Mouse (Mus musculus) MEL (cell line): Measurements from ENCODE around the gene Cd302. TPM values are rescaled to one million over a fixed set of nuclear protein-coding genes. Genes with fewer than 3 reads are reported as not detected.

ENCODE experiments used
- DNase-seq: peaks from one replicate; pipeline ENCODE4 v3.0.0; 2011; ENCODE audit warnings: low read depth, low spot score
- H3K27ac ChIP-seq: 2 replicates; pipeline ENCODE4 v1.5.1; 2012; ENCODE audit warnings: low read depth, mild to moderate bottlenecking, control low read depth, low read length, moderate library complexity; ENCODE audit not compliant: control insufficient read depth
- H3K27me3 ChIP-seq, 2 experiments: fragments of 150-350 bp in 1 of 2; sonication (generic) in 1 of 2; 2 replicates each; pipeline ENCODE4 v1.6.1; 2012; ENCODE audit warnings: low read length in 2 of 2, mild to moderate bottlenecking in 2 of 2, improper control_type of control experiment in 1 of 2, moderate library complexity in 1 of 2; ENCODE audit not compliant: insufficient read depth in 2 of 2, control insufficient read depth in 1 of 2
- H3K36me3 ChIP-seq, 2 experiments: 2 replicates each; pipeline ENCODE4 v1.6.1; 2012 to 2014; ENCODE audit warnings: low read length in 2 of 2, improper control_type of control experiment in 1 of 2, inconsistent platforms in 1 of 2, mild to moderate bottlenecking in 1 of 2; ENCODE audit not compliant: insufficient read depth in 2 of 2, control insufficient read depth in 1 of 2
- H3K4me1 ChIP-seq, 2 experiments: fragments of 150-350 bp in 1 of 2; sonication (generic) in 1 of 2; 2 replicates each; pipeline ENCODE4 v1.6.1; 2012; ENCODE audit warnings: low read length in 2 of 2, improper control_type of control experiment in 1 of 2, mild to moderate bottlenecking in 1 of 2; ENCODE audit not compliant: insufficient read depth in 2 of 2, control insufficient read depth in 1 of 2
- H3K4me3 ChIP-seq, 2 experiments: fragments of 150-350 bp in 1 of 2; sonication (generic) in 1 of 2; 2 replicates each; pipeline ENCODE4 v1.5.1; 2012; ENCODE audit warnings: low read depth in 2 of 2, low read length in 2 of 2, mild to moderate bottlenecking in 2 of 2, moderate library complexity in 2 of 2, control low read depth in 1 of 2, improper control_type of control experiment in 1 of 2; ENCODE audit not compliant: control insufficient read depth in 1 of 2, insufficient read depth in 1 of 2
- H3K79me2 ChIP-seq: 2 replicates; pipeline ENCODE4 v1.6.1; 2012; ENCODE audit warnings: mild to moderate bottlenecking, low read length, moderate library complexity; ENCODE audit not compliant: control insufficient read depth, poor library complexity, insufficient read depth
- H3K9ac ChIP-seq: 2 replicates; pipeline ENCODE4 v1.6.1; 2012; ENCODE audit warnings: low read depth, mild to moderate bottlenecking, control low read depth, low read length, moderate library complexity; ENCODE audit not compliant: control insufficient read depth, poor library complexity, severe bottlenecking
- H3K9me3 ChIP-seq: fragments of 150-350 bp; sonication (generic); replicated peaks from 2 replicates; pipeline ENCODE4 v1.6.1; 2012; ENCODE audit warnings: mild to moderate bottlenecking, low read length, improper control_type of control experiment, moderate library complexity; ENCODE audit not compliant: insufficient read depth
- CHD1 ChIP-seq: IDR thresholded peaks from 2 replicates; pipeline ENCODE4 v1.6.1; 2012; ENCODE audit warnings: low read depth, mild to moderate bottlenecking, inconsistent platforms, low read length, improper control_type of control experiment
- CTCF ChIP-seq, 3 experiments: IDR thresholded peaks in 2 of 3; conservative IDR thresholded peaks in 1 of 3; 2 replicates each; pipeline ENCODE4 v1.5.1; 2011 to 2012; ENCODE audit warnings: low read length in 3 of 3, low read depth in 2 of 3, mild to moderate bottlenecking in 2 of 3, improper control_type of control experiment in 1 of 3, inconsistent platforms in 1 of 3, mixed read lengths in 1 of 3, moderate library complexity in 1 of 3; ENCODE audit not compliant: control insufficient read depth in 1 of 3, insufficient read depth in 1 of 3, poor library complexity in 1 of 3, severe bottlenecking in 1 of 3
- EP300 ChIP-seq, 2 experiments: IDR thresholded peaks; 2 replicates each; pipeline ENCODE4 v1.6.1; 2011; ENCODE audit warnings: improper control_type of control experiment in 2 of 2, low read length in 2 of 2, low read depth in 1 of 2, mild to moderate bottlenecking in 1 of 2
- ETS1 ChIP-seq: IDR thresholded peaks from 2 replicates; pipeline ENCODE4 v1.6.1; 2012; ENCODE audit warnings: low read depth, mild to moderate bottlenecking, inconsistent platforms, low read length, improper control_type of control experiment, moderate library complexity
- HCFC1 ChIP-seq: IDR thresholded peaks from 2 replicates; pipeline ENCODE4 v1.6.1; 2012; ENCODE audit warnings: low read depth, mild to moderate bottlenecking, inconsistent platforms, low read length, improper control_type of control experiment, moderate library complexity
- JUND ChIP-seq: IDR thresholded peaks from 2 replicates; pipeline ENCODE4 v1.6.1; 2011; ENCODE audit warnings: low read depth, mild to moderate bottlenecking, improper control_type of control experiment, low read length
- KAT2A ChIP-seq: conservative IDR thresholded peaks from 2 replicates; pipeline ENCODE4 v1.6.1; 2012; ENCODE audit warnings: low read depth, low read length, improper control_type of control experiment, inconsistent platforms
- MAFK ChIP-seq: IDR thresholded peaks from 2 replicates; pipeline ENCODE4 v1.6.1; 2011; ENCODE audit warnings: low read depth, mild to moderate bottlenecking, low read length, improper control_type of control experiment, borderline replicate concordance
- MAZ ChIP-seq: IDR thresholded peaks from 2 replicates; pipeline ENCODE4 v1.6.1; 2012; ENCODE audit warnings: low read depth, mild to moderate bottlenecking, inconsistent platforms, low read length, improper control_type of control experiment
- MEF2A ChIP-seq: IDR thresholded peaks from 2 replicates; pipeline ENCODE4 v1.6.1; 2014; ENCODE audit warnings: low read depth, mild to moderate bottlenecking, inconsistent platforms, low read length, improper control_type of control experiment; ENCODE audit not compliant: poor library complexity, insufficient replicate concordance, severe bottlenecking; ENCODE audit errors: extremely low read depth
- MXI1 ChIP-seq: IDR thresholded peaks from 2 replicates; pipeline ENCODE4 v1.6.1; 2011; ENCODE audit warnings: mild to moderate bottlenecking, low read depth, low read length, improper control_type of control experiment
- MYB ChIP-seq: IDR thresholded peaks from 2 replicates; pipeline ENCODE4 v1.6.1; 2011; ENCODE audit warnings: mild to moderate bottlenecking, low read depth, low read length, improper control_type of control experiment
- MYC ChIP-seq: IDR thresholded peaks from 2 replicates; pipeline ENCODE4 v1.6.1; 2011; ENCODE audit warnings: low read depth, mild to moderate bottlenecking, low read length, improper control_type of control experiment, moderate library complexity
- NELFE ChIP-seq: IDR thresholded peaks from 2 replicates; pipeline ENCODE4 v1.6.1; 2011; ENCODE audit warnings: low read depth, low read length, improper control_type of control experiment
- POLR2A ChIP-seq, 2 experiments: IDR thresholded peaks; 2 replicates each; pipeline ENCODE4 v1.6.1; 2011 to 2012; ENCODE audit warnings: low read length in 2 of 2, mild to moderate bottlenecking in 2 of 2, control low read depth in 1 of 2, improper control_type of control experiment in 1 of 2, low read depth in 1 of 2, moderate library complexity in 1 of 2; ENCODE audit not compliant: control insufficient read depth in 1 of 2, insufficient read depth in 1 of 2, poor library complexity in 1 of 2
- RAD21 ChIP-seq: IDR thresholded peaks from 2 replicates; pipeline ENCODE4 v1.6.1; 2011; ENCODE audit warnings: mild to moderate bottlenecking, low read depth, low read length, improper control_type of control experiment
- SIN3A ChIP-seq: IDR thresholded peaks from 2 replicates; pipeline ENCODE4 v1.6.1; 2012; ENCODE audit warnings: low read length, improper control_type of control experiment, inconsistent platforms
- TAL1 ChIP-seq: IDR thresholded peaks from 2 replicates; pipeline ENCODE4 v1.6.1; 2012; ENCODE audit warnings: mild to moderate bottlenecking, inconsistent platforms, low read length, moderate library complexity, mixed read lengths
- UBTF ChIP-seq: IDR thresholded peaks from 2 replicates; pipeline ENCODE4 v1.6.1; 2012; ENCODE audit warnings: low read depth, mild to moderate bottlenecking, inconsistent platforms, low read length, improper control_type of control experiment, moderate library complexity, borderline replicate concordance; ENCODE audit not compliant: insufficient read depth
- ZC3H11A ChIP-seq: IDR thresholded peaks from 2 replicates; pipeline ENCODE4 v1.6.1; 2012; ENCODE audit warnings: low read depth, mild to moderate bottlenecking, inconsistent platforms, low read length, improper control_type of control experiment
- ZNF384 ChIP-seq: IDR thresholded peaks from 2 replicates; pipeline ENCODE4 v1.6.1; 2012; ENCODE audit warnings: low read depth, mild to moderate bottlenecking, inconsistent platforms, low read length, improper control_type of control experiment
- polyA plus RNA-seq, 2 experiments: library from polyadenylated mRNA; stranded (reverse) in 1 of 2; unstranded in 1 of 2; fragments of >175 nt in 1 of 2; fragments of >200 nt in 1 of 2; gene quantifications; 2 replicates each; pipeline versions ENCODE4 v1.2.1 to v1.2.4; 2012; ENCODE audit warnings: low replicate concordance in 2 of 2, low read depth in 1 of 2; ENCODE audit not compliant: insufficient read length in 2 of 2, insufficient read depth in 1 of 2, missing spikeins in 1 of 2
- total RNA-seq: library from RNA; depleted of rRNA; stranded (reverse); fragments of 300-350 nt; gene quantifications from 2 replicates; pipeline ENCODE4 v1.2.3, GENCODE M21; 2012

Gene Cd302
- total and polyA plus RNA-seq, 3 experiments, result 0.92 to 1.7 TPM; not detected in 1

DNA sequence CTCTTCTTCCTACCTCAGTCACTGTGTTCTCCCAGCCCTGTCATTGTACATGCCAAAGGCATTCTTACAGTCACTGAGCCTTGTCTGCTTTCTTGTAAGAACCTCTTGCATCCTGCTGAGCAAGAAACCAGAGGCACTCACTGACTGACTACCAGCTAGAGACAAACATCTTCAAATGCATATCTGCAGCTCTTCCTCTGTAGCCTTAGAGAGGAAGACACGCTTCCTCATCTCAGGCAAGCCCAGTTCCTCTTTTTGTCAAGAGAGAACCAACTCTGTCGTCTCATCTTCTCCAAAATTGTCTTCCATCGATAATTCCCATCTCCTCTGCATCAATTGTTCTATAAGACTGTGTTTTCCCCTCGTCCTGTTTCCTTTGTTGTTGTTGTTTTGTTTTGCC, 4.3 kb upstream of the Cd302 start (continued):
- TF ChIP-seq MEF2A (no peak), MYB (no peak)
- TF ChIP-seq, all 39 proteins: peak for 5

DNA sequence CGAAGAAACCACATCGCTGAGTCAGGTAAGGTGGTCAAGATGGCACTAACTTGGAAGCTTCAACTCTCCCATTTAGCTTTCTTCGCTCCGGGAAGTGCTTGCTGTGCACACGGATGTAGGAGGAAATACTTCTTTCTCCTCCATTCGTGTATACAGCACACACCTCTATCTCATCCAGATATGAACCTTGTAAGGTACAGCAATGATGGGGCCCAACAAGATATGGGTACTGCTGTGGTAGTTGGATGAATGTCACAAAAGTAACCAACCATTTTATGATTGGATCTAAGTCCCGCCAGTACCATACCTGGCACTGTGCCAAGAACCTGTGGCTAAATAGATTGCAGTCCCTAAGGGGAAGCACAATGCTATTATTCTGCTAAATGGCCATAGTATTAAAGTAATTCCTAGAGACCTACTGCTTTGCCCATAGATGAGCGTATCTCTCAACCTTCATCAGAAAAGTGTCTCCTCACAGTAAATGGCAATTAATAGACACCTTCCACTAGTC, 874 bp upstream of the Cd302 start:
- Histone ChIP-seq H3K9me3 (no peaks in the 10 kb centered on the region), H3K27ac (no peak overlapping the region), H3K79me2 (no peaks in the 10 kb centered on the region), H3K27me3 (no peaks in the 10 kb centered on the region; a peak in 1 of 4 replicates), H3K9ac (no peak overlapping the region), H3K4me1 (peaks cover 0 to 25% of the 10 kb centered on the region in 2 experiments; a peak in 2 of 4 replicates), H3K4me3 (peak overlapping the region in 1 of 2 experiments; percentile 57; a peak in 3 of 4 replicates), H3K36me3 (peaks cover 0 to 16% of the 10 kb centered on the region in 2 experiments; a peak in 2 of 4 replicates)
- no peak for TF ChIP-seq MYC
- TF ChIP-seq EP300 (IDR thresholded peaks at IDR 0.05; ENCODE audit: low read depth in 1 of 2, low read length in 2 of 2), result peak; percentile 10 to 68; a peak in 2 of 4 replicates
- no peak for TF ChIP-seq UBTF
- peak; percentile 72 for DNase-seq

- no peak for TF ChIP-seq HCFC1
- TF ChIP-seq MXI1, result peak; percentile 16; the same call in 1 of the 2 replicates
- TF ChIP-seq ETS1, result no peak
- TF ChIP-seq, all 39 proteins: peak for 1
- Histone ChIP-seq H3K27me3 (no peaks in the 10 kb centered on the region; a peak in 1 of 4 replicates), H3K9me3 (no peaks in the 10 kb centered on the region), H3K79me2 (no peaks in the 10 kb centered on the region), H3K27ac (no peak overlapping the region), H3K4me3 (peak overlapping the region; percentile 55 to 57), H3K36me3 (peaks cover 0 to 15% of the 10 kb centered on the region in 2 experiments; a peak in 2 of 4 replicates), H3K9ac (peak overlapping the region; percentile 56), H3K4me1 (peaks cover 0 to 23% of the 10 kb centered on the region in 2 experiments; a peak in 2 of 4 replicates)
- DNase-seq, result peak; percentile 58
These were observed 379 bp downstream of the Cd302 start for GRCm38 (mm10) chr2:60283751-60284466.

DNA sequence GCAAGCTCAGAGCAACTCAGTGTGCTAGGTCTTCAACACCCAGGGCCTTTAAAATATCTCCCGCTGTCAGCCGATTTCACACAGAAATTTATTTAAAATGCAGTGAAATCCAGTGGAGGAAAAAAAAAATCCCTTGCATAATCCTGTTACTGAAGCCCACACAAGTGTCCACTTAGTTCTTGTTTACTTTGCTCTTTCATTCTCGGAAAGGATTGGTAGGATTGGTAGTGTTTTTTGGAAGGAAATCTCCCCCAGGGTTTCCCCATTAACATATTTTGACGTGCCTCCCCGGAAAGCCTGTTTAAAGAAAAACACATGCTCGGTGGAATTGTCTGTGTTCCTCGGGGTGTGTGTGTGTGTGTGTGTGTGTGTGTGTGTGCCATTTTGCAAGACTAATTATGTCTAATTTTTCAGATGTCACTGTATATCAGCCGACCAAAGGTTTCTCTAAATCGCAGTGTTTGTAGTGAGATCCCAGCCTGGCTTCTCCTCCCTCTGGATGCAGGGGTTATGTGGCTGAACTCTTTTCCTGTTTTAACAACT, 1.0 kb downstream of the Cd302 start:
- peaks cover 0 to 11% of the 10 kb centered on the region in 2 experiments; a peak in 2 of 4 replicates for H3K36me3 ChIP-seq
- peaks cover 0 to 18% of the 10 kb centered on the region in 2 experiments; a peak in 2 of 4 replicates for H3K4me1 ChIP-seq
- H3K27me3 ChIP-seq, result no peaks in the 10 kb centered on the region; a peak in 1 of 4 replicates
- peak overlapping the region; percentile 56 for H3K9ac ChIP-seq
- no peak for DNase-seq
- H3K27ac ChIP-seq, result no peak overlapping the region
- peak overlapping the region; percentile 55 to 57; a peak in 3 of 4 replicates for H3K4me3 ChIP-seq
- no peaks in the 10 kb centered on the region for H3K9me3 ChIP-seq
- H3K79me2 ChIP-seq, result no peaks in the 10 kb centered on the region
- TF ChIP-seq EP300 (IDR thresholded peaks at IDR 0.05; ENCODE audit: low read depth in 1 of 2, low read length in 2 of 2), result no peak
- TF ChIP-seq CHD1, result no peak
- no peak for TF ChIP-seq ZNF384
- TF ChIP-seq MAFK, result no peak
- TF ChIP-seq UBTF, result no peak
- no peak for TF ChIP-seq POLR2A (IDR thresholded peaks at IDR 0.05; ENCODE audit: control insufficient read depth in 1 of 2, insufficient read depth in 1 of 2, low read depth in 1 of 2, low read length in 2 of 2, poor library complexity in 1 of 2)
- TF ChIP-seq JUND, result no peak
- TF ChIP-seq CTCF (IDR thresholded peaks at IDR 0.05 in 2 of 3, conservative IDR thresholded peaks at IDR 0.05 in 1 of 3; ENCODE audit: control insufficient read depth in 1 of 3, insufficient read depth in 1 of 3, low read depth in 2 of 3, low read length in 3 of 3, poor library complexity in 1 of 3, severe bottlenecking in 1 of 3), result no peak
- no peak for TF ChIP-seq SIN3A
- TF ChIP-seq KAT2A, result no peak
- no peak for TF ChIP-seq RAD21
- no peak for TF ChIP-seq NELFE
- TF ChIP-seq TAL1, result no peak
- TF ChIP-seq MAZ, result no peak
- no peak for TF ChIP-seq ZC3H11A
